Mouse (Mus musculus): ENCODE data around the gene Armc2. TPM values are rescaled to one million over a fixed set of nuclear protein-coding genes. Genes with fewer than 3 reads are reported as not detected.
"Not testable (repeated sequence)": the region's sequence is repeated elsewhere in the genome, so short reads cannot be mapped to it uniquely, and the experiment has no call there.

Armc2 gene
- total RNA-seq, 2 experiments from 2014 or later = not detected

- peak; percentile 70 for ATAC-seq (replicated peaks; ENCODE audit: low FRiP score, poor library complexity, severe bottlenecking)
Observed at GRCm38 (mm10) chr10:41980772-41981383, 37.4 kb downstream of the Armc2 start.

DNA sequence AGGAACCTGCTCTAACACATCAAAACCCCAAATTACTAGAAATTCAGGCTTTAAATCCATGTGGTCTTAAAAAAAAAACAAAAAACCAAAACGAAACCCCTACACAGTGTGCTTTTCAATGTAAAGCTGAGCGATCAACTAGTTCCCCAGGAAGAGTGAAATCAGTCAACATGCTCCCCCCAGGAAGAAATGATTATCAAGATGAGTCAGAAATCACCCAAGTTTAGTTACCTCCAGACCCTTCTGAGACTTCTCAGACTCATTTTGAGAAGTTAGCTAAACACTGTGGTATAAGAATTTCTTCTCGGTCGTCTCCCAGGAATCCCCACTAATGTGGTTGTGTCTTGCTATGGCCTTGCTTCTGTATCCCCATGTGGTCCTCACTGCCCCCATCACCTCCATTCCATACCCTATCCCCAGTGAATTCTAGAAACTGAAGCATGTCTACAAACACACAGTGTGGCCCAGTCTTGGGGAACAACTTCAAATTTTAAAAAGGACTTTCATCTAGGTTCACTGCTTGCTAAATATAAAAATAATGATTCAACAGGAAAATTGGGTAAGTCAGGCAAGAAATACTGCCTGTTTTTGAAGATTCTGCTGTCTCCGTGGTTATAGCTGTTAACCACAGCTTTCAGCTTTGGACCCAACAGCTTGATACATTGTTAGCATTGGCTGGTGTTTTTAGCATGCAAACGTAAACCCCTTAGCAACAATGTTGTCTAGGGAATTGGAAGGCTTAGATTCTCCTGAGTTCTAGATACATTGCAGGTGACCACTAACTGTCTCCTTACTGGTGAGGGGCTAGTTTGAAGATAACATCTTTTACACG, 39.6 kb downstream of the Armc2 start:
- ATAC-seq (replicated peaks; ENCODE audit: low FRiP score, poor library complexity, severe bottlenecking) = no peak

DNA sequence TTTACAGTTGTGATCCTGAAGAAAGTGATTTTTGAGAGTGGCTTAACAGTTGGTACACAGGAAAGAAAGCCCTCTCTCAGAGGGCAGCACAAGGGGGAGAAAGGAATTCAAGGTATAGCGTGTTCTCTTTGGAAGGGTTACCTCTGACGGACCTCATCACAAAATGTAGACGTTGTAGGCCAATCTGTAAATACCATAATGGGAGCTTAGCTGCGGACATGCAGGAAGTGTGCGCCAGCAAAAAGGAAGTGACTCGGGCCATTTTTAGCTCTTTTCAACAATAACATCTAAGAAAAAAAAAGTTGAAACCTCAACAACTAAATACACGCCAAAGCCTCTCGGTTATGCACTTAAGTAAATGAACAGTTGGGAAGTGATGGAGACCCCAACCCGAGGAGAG, 45.6 kb downstream of the Armc2 start:
- ATAC-seq (replicated peaks; ENCODE audit: low FRiP score, poor library complexity, severe bottlenecking) = no peak

GRCm38 (mm10) chr10:41967915-41968635, 50.2 kb downstream of the Armc2 start:
- ATAC-seq (replicated peaks; ENCODE audit: low FRiP score, poor library complexity, severe bottlenecking) = no peak

DNA sequence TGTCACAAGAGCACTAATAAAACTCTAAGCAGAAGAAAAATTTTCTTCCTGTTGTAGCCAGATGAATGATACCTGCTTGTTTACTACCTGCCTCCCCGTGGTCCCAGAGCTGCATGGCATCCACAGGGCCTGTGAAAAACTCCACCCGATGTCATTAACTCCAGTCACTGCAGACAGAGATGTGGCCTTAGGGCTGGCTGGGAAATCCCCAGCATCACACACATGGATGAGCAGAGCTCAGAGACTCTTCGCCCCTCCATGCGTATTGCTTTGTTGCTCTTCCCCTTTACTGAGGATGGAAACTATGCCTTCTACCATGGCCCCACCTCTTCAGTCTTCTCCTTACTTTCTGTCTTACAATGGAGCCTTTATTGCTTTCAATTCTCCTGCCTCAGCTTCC, 55.5 kb downstream of the Armc2 start:
- no peak for ATAC-seq (replicated peaks; ENCODE audit: low FRiP score, poor library complexity, severe bottlenecking)

DNA sequence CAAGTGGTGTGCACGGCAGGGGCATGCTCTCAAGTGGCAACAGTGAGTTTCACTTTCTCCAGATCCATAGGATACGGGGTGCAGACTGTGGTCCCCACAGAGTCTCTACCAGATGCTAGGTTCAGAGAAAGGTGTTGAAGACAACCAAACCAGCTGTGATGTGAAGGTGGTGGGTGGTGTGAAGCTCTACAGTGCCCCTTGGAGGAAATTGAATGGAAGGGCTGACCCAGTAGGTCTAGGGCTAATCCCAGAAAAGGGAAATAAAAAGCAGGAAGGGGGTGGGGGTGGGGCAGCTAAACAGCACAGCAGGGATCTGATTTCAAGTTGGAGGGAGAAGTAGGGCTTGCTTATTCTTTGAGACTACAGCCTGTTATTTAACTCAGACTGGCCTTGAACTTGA, 58.4 kb downstream of the Armc2 start:
- ATAC-seq (replicated peaks; ENCODE audit: low FRiP score, poor library complexity, severe bottlenecking) = no peak

- no peak for ATAC-seq (replicated peaks; ENCODE audit: low FRiP score, poor library complexity, severe bottlenecking)
Observed at GRCm38 (mm10) chr10:41958677-41959274, 59.5 kb downstream of the Armc2 start.

DNA sequence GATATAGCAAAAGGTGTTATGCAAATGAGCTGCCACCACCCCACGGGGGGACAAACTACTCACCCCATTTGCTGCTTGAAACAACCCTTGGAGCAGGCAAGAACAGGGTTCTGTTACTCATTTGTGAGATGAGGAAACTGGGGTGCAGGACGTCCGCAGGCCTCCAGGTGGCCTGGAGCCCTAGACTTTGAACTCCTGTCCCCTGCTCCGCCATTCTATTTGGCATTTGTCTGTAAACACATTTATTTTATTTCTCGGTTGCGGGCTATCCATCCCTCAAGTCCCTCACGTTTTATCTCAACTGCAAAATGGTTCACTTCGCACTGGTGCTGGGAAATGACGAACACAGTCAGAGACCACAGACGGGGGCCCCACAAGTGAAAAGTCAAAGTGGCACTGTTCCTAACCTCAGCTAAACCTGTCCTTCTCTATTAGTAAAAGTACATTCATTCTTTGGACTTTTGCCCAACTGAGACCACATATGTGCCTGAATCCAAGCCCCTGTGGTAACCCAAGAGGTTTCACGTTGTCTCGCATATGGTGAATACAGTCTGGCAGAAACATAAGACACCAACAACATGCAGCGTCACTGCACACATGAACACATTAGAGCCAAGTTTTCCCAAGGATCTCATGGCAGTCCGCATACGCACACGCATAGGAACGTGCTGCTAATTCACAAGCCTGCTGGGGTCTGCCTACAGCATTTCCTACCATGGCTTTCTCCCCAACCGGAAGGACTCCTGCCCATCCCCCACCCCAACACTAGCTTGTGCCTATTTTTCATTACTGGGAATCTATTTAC, 60.6 kb downstream of the Armc2 start:
- no peak for ATAC-seq (replicated peaks; ENCODE audit: low FRiP score, poor library complexity, severe bottlenecking)

- ATAC-seq (replicated peaks; ENCODE audit: low FRiP score, poor library complexity, severe bottlenecking) = no peak
Observed at GRCm38 (mm10) chr10:41953528-41953864, 64.7 kb downstream of the Armc2 start.

DNA sequence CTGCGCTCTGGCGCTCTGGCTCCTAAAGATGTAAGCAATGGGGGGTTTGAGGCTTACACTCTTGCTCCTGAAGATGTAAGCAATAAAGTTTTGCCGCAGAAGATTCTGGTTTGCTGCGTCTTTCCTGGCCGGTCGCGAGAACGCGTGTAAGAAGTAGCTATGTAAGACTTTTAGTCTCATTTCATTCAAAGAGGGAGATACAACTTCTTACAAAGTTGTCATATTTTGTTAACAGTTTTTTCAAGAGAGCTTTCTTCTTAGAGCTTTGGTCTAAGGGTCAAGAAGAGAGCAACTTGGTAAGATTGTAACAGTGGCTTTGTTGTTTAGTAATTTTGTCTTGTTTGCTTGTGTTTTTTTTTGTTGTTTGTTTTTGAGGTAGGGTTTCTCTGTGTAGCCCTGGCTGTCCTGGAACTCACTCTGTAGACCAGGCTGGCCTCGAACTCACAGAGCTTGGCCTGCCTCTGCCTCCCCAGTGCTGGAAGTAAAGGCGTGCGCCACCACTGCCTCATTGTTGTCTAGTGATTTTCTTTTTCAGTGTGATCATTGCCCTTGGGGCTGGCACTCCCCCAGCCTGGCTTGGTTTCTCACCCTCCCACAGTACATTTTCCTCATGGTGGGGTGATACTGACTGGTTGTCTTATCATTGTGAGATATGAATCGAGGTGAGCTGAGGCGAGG, 65.3 kb downstream of the Armc2 start:
- no peak for ATAC-seq (replicated peaks; ENCODE audit: low FRiP score, poor library complexity, severe bottlenecking)

- ATAC-seq (replicated peaks; ENCODE audit: low FRiP score, poor library complexity, severe bottlenecking) = not testable (repeated sequence)
Observed at GRCm38 (mm10) chr10:41952354-41952753, 65.9 kb downstream of the Armc2 start.

GRCm38 (mm10) chr10:41939090-41939489, 79.2 kb downstream of the Armc2 start:
- ATAC-seq (replicated peaks; ENCODE audit: low FRiP score, poor library complexity, severe bottlenecking) = no peak

DNA sequence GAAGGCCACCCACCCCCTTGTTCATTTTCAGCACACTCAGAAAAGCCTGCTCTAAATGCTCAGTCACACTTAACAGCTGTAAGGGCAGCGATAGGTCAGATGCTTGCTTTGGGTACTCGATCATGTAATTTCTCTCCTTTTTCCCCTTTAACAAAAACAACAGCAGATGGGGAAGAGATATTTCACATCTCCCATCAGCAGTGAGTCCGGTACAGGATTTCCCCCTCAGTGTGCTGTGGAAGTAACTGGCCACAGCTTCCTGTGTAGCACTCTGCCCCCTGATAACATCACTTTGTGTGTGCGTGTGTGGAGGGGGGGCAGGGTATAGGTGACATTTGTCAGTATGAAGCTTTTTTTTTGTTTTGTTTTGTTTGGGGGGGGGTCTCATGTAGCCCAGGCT, 81.1 kb downstream of the Armc2 start:
- ATAC-seq (replicated peaks; ENCODE audit: low FRiP score, poor library complexity, severe bottlenecking) = no peak

DNA sequence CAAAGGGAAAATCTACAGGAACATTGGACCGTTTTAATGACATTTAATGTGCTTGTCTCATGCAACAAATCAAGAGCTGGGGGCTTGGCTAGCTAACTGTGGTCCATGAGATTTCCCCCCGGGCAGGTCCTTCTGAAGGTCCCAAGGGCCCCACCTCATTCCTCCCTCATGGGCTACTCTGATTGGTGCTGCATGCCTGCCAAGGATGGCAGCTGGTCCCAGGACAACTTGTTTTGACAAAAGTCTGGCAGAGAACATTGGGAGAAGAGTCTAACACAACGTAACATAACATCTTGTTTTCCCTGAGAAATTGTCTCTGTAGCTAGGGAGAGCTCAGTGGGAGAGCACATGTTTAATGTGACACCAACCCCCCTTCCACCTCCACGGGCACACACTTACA, 82.1 kb downstream of the Armc2 start:
- ATAC-seq (replicated peaks; ENCODE audit: low FRiP score, poor library complexity, severe bottlenecking) = no peak

- no peak for ATAC-seq (replicated peaks; ENCODE audit: low FRiP score, poor library complexity, severe bottlenecking)
Observed at GRCm38 (mm10) chr10:41935476-41935829, 82.8 kb downstream of the Armc2 start.

DNA sequence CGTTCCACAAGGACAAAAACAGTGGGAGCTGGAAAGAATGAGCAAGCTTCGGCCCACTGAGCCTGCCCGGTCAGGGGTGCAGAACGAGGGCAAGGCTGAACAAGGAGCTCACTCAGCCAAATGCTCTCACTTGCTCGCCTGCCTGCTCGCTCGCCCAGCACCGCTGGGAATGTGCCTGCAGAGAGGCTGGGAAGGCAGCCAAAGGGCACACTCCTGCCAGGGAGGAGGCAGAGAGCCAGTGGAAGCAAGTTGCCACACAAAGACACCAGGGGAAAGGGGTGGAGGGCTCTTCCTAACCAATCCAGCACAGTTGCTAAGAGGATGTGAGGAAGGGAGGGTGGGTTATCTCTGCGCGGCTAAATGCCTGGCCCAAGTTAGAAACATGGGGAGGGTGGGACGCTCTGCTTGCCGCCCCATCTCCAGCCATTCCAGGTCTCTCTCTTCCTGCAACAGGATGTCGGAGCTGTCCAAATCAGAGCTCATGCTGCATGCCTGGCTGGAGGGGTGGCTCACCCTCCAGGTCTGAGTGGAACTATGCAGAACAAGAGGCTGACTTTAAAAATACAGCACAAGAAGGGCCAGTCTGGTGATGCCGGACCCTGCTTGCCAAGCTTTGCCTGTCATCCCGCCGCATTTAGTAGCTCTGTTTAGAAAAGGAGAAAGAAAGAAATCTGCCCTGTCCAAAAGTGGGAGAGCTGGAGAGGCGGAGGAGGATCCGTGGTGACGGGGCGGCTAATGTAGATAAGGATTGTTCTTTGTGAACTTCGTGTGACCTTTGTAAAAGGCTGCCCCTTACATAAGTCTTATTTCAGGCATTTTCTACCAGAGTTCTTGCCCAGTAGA, 83.4 kb downstream of the Armc2 start:
- no peak for ATAC-seq (replicated peaks; ENCODE audit: low FRiP score, poor library complexity, severe bottlenecking)

DNA sequence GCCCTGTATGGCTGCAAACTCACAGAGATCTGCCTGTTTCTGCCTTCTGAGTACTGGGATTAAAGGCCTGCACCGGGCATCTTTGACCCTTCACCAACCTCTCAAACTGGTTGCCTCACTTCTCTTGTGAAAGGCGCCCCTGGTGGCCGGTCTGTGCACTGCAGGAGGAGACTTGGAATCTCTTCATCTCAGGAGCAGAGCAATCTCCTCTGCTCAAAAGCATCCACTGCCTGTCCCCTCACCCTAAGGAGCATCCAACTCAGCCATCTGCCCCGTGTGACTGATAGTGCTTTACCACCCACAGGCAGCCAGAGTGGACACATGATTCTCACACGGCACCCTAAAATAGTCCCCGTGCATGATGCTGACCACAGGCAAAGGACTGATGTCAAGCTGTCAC, 84.7 kb downstream of the Armc2 start:
- ATAC-seq (replicated peaks; ENCODE audit: low FRiP score, poor library complexity, severe bottlenecking) = peak; percentile 74

GRCm38 (mm10) chr10:41932943-41933342, 85.3 kb downstream of the Armc2 start:
- ATAC-seq (replicated peaks; ENCODE audit: low FRiP score, poor library complexity, severe bottlenecking) = no peak

Data from erythroid progenitor cell, adult 5-6 weeks (primary cell).